Mouse (Mus musculus) T-helper 1 cell (primary cell): Measurements from ENCODE around the gene Gnas.

Experiments
- in situ Hi-C: fragments of 300-600 bp; cut with MboI, MseI; formaldehyde crosslinking; loops from one replicate; pipeline ENCODE4 v1.15.1; 2025; ENCODE audit warnings: high pct_unique_total_duplicates

Gnas gene

GRCm38 (mm10) chr2:174284011-174284410 lies at the start of gene Gnas:
Gnas (plus strand) TSS chr2:174284320.
- in situ Hi-C loops, result loop anchor here (10.0 kb wide), 1 partner anchor 699 kb away; no protein-coding TSS in a partner anchor

GRCm38 (mm10) chr2:174242431-174242830 lies 41.7 kb upstream of the Gnas start:
- in situ Hi-C loops, result no loop called here

- in situ Hi-C loops, result no loop called here
These were observed 32.2 kb upstream of the Gnas start for GRCm38 (mm10) chr2:174251963-174252362.

GRCm38 (mm10) chr2:174257312-174257711 lies 26.8 kb upstream of the Gnas start:
- in situ Hi-C loops, result no loop called here

- in situ Hi-C loops, result no loop called here
These were observed 24.1 kb upstream of the Gnas start for GRCm38 (mm10) chr2:174260004-174260403.

GRCm38 (mm10) chr2:174260908-174261800 lies 23.0 kb upstream of the Gnas start:
- in situ Hi-C loops, result no loop called here

- in situ Hi-C loops, result no loop called here
These were observed 22.3 kb upstream of the Gnas start for GRCm38 (mm10) chr2:174261801-174262200.

- in situ Hi-C loops, result no loop called here
These were observed 20.9 kb upstream of the Gnas start for GRCm38 (mm10) chr2:174263110-174263815.

- in situ Hi-C loops, result no loop called here
These were observed 19.9 kb upstream of the Gnas start for GRCm38 (mm10) chr2:174264248-174264647.

GRCm38 (mm10) chr2:174270416-174270815 lies 13.7 kb upstream of the Gnas start:
- in situ Hi-C loops, result no loop called here

- in situ Hi-C loops, result no loop called here
These were observed 12.7 kb upstream of the Gnas start for GRCm38 (mm10) chr2:174271459-174271858.

- in situ Hi-C loops, result no loop called here
These were observed 11.0 kb upstream of the Gnas start for GRCm38 (mm10) chr2:174273131-174273530.

- in situ Hi-C loops, result no loop called here
These were observed 10.2 kb upstream of the Gnas start for GRCm38 (mm10) chr2:174273961-174274360.

GRCm38 (mm10) chr2:174279771-174280170 lies 4.3 kb upstream of the Gnas start:
- in situ Hi-C loops, result loop anchor here (10.0 kb wide), 1 partner anchor 695 kb away; no protein-coding TSS in a partner anchor

- in situ Hi-C loops, result loop anchor here (10.0 kb wide), 1 partner anchor 699 kb away; no protein-coding TSS in a partner anchor
These were observed 779 bp upstream of the Gnas start for GRCm38 (mm10) chr2:174283341-174283740.

GRCm38 (mm10) chr2:174284807-174285457 lies 812 bp downstream of the Gnas start:
- in situ Hi-C loops, result loop anchor here (10.0 kb wide), 1 partner anchor 700 kb away; no protein-coding TSS in a partner anchor

GRCm38 (mm10) chr2:174285921-174286470 lies 1.9 kb downstream of the Gnas start:
- in situ Hi-C loops, result loop anchor here (10.0 kb wide), 1 partner anchor 701 kb away; no protein-coding TSS in a partner anchor

GRCm38 (mm10) chr2:174287921-174288320 lies 3.8 kb downstream of the Gnas start:
- in situ Hi-C loops, result loop anchor here (10.0 kb wide), 1 partner anchor 703 kb away; no protein-coding TSS in a partner anchor

GRCm38 (mm10) chr2:174288673-174289430 lies 4.7 kb downstream of the Gnas start:
- in situ Hi-C loops, result loop anchor here (10.0 kb wide), 1 partner anchor 704 kb away; no protein-coding TSS in a partner anchor

GRCm38 (mm10) chr2:174291029-174291661 lies 7.0 kb downstream of the Gnas start:
- in situ Hi-C loops, result no loop called here
